Mouse (Mus musculus): ENCODE data around the gene Gpr35. TPM values are rescaled to one million over a fixed set of nuclear protein-coding genes. Genes with fewer than 3 reads are reported as not detected.
"Not testable (repeated sequence)": the region's sequence is repeated elsewhere in the genome, so short reads cannot be mapped to it uniquely, and the experiment has no call there.

Gene Gpr35
- total RNA-seq, 2 experiments from 2014 or later = 0.62 to 0.76 TPM

DNA sequence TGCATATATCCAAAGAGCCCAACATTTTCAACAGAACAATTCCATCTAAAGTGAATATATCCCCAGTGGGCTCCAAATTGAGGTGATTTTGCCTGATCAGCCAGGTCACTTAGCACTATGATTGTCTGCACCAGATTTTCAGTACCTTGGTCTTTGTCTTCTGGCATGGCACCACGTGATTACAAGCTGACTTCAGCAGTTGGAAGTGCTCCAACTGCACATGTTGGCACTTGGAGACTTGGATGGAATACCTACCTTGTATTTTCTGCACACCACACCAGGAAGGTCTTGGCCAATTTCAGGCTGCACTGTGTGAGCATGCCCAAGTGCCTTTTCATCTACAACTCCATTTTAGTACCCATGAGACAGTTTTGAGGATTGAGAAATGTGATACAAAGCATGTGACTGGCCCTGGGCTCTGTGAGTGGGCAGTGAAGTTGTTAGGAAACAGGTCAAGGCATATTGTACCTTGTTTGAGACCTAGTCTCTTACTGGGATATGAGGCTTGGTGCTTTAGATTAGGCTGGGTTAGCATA, 20.4 kb upstream of the Gpr35 start:
- DNase-seq (ENCODE audit: low spot score in 2 of 2) = no peak

DNA sequence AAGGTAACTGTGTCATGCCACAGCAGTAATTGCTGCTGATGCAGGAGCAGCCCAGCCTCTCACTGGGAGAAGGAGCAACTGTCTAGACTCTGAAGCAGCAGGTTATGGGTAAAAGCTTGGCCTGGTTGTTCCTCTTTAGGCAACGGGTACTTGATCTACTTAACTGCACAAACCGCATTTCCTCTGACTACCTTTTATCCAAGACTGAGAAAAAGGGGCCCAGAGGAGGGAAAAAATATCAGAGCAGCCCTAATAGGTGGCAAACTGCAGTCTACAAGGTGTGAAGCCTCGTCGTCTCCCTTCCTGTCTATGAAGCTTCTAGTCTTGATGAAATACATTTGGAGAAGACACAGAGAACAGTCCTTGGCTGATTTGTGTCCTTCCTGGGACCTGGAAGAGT, 17.1 kb upstream of the Gpr35 start:
- no peak for DNase-seq (ENCODE audit: low spot score in 2 of 2)

- peak; percentile 57 to 78 for DNase-seq (ENCODE audit: low spot score in 2 of 2)
Measured at GRCm38 (mm10) chr1:92934182-92934827, 16.4 kb upstream of the Gpr35 start, which contains the start of gene Capn10. Gene Capn10 (plus strand): TSS chr1:92934376.

GRCm38 (mm10) chr1:92935054-92935962, 15.4 kb upstream of the Gpr35 start:
- peak in 1 of 2 experiments; percentile 37 for DNase-seq (ENCODE audit: low spot score in 2 of 2)

- no peak for DNase-seq (ENCODE audit: low spot score in 2 of 2)
Measured at GRCm38 (mm10) chr1:92935977-92936376, 14.7 kb upstream of the Gpr35 start.

- DNase-seq (ENCODE audit: low spot score in 2 of 2) = no peak
Measured at GRCm38 (mm10) chr1:92936467-92936866, 14.2 kb upstream of the Gpr35 start.

- no peak for DNase-seq (ENCODE audit: low spot score in 2 of 2)
Measured at GRCm38 (mm10) chr1:92937797-92938196, 12.9 kb upstream of the Gpr35 start.

- DNase-seq (ENCODE audit: low spot score in 2 of 2) = no peak
Measured at GRCm38 (mm10) chr1:92939746-92940145, 10.9 kb upstream of the Gpr35 start.

- no peak for DNase-seq (ENCODE audit: low spot score in 2 of 2)
Measured at GRCm38 (mm10) chr1:92943219-92943989, 7.3 kb upstream of the Gpr35 start.

DNA sequence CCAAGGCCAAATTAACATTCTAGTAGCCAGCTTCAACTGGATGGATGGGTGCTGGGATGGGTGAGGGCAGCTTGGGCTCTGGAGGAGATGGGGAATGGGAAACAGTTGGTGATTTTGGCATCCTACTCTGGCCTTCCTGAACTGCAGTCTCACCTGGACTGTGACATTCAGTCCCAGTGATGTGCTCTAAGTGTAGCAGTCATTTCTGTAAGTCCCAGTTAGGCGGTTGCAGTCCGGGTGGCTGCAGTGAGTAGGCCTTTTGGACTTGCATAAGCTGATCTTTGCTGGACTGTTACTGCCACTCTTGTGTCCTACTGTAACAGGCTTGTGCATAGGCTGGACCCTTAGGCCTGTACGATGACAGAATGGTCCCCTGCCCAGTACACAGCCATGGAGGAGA, 2.7 kb upstream of the Gpr35 start:
- no peak for DNase-seq (ENCODE audit: low spot score in 2 of 2)

DNA sequence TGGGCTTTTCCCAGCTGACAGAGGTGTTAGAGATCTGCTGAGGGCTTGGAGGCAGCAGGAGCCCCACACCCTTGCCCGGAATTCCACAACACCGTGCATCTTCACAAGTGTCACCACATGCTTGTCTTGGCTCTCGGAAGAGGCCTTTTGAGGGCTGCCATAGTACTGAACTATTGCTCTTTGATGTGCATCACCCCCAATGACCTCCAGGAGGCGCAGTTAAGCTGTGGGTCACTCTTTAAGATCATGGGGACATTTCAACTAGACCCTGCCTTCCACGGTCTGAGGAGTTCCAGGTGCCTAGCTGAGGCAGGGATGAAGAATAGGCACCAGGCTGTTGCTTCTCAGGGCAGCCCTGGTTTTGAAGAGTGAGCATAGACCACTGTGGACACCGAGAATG, 1.2 kb upstream of the Gpr35 start:
- DNase-seq (ENCODE audit: low spot score in 2 of 2) = no peak

DNA sequence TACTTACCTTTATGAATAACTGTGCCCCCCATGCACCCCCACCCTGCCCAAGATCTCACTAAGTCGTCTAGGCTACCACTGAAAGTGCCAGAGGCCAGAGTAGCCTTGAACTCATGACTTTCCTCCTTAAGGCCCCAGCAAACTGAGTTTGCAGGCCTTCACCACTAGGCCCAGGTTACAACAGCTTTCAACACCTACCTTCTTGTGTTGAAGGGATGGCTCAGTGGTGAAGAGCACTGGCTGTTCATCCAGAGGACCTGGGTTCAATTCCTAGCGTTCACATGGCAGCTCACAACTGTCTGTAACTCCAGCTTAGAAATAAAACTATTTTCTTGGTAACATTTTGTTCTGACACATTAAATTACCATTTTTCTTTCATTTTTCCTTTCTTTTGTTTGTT, 3.0 kb downstream of the Gpr35 start:
- no peak for DNase-seq (ENCODE audit: low spot score in 2 of 2)

DNA sequence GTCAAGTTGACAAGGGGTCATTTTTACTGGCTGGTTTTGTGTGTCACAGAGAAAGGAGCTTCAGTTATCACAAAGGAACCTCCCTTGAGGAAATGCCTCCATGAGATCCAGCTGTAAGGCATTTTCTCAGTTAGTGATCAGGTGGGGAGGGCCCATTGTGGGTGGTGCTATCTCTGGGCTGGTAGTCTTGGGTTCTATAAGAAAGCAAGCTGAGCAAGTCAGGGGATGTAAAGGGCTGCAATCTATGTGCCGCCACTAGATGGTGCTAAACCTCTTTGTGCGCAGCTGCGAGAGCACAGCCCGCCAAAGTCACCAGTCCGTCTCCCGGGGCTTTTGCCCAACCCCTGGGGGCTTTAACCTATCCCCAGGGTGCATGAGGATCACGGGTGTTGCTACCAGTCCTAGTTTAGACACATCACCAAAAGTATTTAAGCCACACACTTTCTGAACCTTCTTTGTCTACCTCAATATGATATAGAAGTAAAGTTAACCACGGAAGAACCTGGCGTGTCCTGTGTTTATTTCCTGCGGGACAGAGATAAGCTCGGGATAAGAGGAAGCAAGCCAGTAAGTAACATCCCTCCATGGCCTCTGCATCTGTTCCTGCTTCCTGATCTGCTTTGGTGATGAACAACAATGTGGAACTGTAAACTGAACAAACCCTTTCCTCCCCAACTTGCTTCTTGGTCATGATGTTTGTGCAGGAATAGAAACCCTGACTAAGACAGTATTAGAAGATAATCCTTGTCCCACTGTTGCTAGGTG, 6.1 kb downstream of the Gpr35 start:
- peak in 1 of 2 experiments; percentile 30 for DNase-seq (ENCODE audit: low spot score in 2 of 2)

GRCm38 (mm10) chr1:92958999-92959398, 8.3 kb downstream of the Gpr35 start:
- no peak for DNase-seq (ENCODE audit: low spot score in 2 of 2)

DNA sequence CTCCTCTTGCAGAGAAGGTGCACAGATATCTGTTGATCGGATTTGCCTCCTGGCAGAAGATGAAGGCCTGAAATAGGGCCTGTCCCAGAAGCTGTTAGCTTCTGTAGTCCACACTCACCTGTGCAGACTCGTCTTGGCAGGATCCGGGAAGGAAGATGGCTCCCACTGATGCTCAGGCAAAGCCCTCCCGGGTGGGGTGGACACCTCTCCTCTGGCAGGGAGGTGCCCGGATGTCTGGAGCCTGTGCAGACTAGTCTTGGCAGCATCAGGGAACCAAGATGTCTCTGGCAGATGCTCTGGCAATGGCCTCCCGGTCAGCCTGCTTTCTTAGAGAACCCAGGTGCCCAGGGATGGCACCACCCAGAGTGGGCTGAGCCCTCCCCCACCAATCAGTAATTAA, 20.1 kb downstream of the Gpr35 start:
- DNase-seq (ENCODE audit: low spot score in 2 of 2) = not testable (repeated sequence)

DNA sequence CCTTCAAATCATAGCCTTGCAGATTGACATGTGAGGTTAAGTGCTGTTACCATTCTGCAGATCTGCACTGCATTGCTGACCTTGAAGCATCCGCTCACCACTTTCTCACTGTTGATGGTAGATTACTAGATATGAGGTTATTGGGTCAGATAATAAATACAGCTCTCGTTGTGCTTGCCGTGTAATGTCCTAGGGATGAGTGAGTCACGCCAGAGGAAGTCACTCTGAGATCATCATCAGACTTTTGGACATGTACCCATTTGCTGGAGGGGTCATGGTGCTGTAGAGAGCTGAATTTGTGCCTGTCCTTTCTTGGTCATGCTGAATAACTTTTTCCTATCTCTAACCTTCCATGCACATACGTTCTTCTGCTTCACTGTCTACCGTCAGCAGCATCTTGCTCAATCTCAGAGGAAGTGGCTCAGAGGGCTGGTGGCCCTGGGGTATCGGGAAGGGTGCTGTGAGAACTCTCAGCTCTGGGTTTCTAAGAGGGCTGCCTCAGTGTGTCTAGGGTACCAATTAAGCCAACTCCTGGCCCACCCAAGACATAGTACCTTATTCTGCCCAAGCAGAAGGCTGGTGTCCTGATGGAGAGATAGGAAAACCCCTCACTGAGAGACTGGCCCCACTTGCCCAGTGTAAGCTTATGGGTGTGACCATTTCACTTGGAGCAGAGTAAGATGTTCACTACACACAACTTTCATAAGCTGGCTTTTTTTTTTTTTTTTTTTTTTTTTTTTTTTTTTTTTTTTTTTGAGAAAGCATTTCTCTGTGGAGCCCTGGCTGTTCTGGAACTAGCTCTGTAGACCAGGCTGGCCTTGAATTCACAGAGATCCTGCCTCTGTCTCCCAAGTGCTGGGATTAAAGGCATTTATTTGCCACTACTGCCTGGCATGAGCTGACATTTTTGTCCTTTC, 21.5 kb downstream of the Gpr35 start:
- DNase-seq (ENCODE audit: low spot score in 2 of 2) = no peak

DNA sequence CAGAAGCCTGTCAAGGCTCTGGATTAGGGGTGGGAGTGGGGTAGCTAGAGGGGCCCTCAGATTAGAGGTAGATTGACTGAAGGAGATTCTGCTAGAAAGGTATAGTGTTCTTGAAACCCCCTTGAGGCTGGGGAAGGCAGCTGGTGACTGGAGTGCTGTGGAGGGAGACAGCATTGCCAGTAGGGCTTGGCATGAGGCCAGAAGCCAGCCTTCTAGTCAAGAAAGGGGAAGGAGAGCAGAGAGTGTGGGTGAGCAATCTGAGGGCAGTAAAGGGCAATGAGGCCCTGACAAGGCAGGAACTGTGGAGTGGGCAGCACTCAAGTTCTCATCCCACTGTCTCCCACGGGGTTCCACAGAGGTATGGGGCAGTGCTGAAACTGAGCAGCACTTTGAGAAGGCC, 22.2 kb downstream of the Gpr35 start:
- peak in 1 of 2 experiments; percentile 37 for DNase-seq (ENCODE audit: low spot score in 2 of 2)

GRCm38 (mm10) chr1:92976141-92976566, 25.5 kb downstream of the Gpr35 start:
- DNase-seq (ENCODE audit: low spot score in 2 of 2) = no peak

GRCm38 (mm10) chr1:92978645-92979044, 28.0 kb downstream of the Gpr35 start:
- no peak for DNase-seq (ENCODE audit: low spot score in 2 of 2)

Measured in adrenal gland, postnatal 4 days (tissue).